Mouse (Mus musculus): ENCODE results near the gene Cdkn1c.

DNA sequence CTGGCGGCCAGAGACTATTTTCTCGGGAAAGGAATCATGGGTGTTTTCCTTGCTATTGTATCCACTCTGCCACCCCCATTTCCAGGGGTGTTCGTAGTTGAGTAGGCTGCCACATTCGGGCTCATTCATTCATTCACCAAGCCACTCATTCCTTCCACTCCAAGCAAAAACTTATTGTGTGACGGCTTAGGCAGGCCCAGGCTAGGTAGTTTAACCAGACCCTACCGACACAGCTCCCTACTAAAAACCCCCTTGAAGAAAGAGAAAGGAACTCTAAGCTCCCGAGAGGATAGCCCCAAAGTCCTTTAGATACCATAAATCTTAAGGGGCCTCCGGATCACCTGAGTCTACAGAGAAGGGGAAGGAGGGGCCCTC lies 16.3 kb downstream of the Cdkn1c start:
- TF ChIP-seq CTCF (conservative IDR thresholded peaks at IDR 0.05; ENCODE audit: insufficient read depth, insufficient read length, low read depth, low read length) (no peak), POLR2A (IDR thresholded peaks at IDR 0.05; ENCODE audit: low read depth, low read length) (no peak)

Measured in kidney, adult 2 months (tissue).